Mouse (Mus musculus) C2C12 (cell line): Measurements from ENCODE around the gene Ovch2. TPM values are rescaled to one million over a fixed set of nuclear protein-coding genes. Genes with fewer than 3 reads are reported as not detected.

ENCODE experiments used
- H3K27me3 ChIP-seq: one replicate; pipeline ENCODE4 v1.6.1; 2011; ENCODE audit not compliant: control insufficient read depth, insufficient read depth, insufficient read length
- H3K36me3 ChIP-seq: one replicate; pipeline ENCODE4 v1.6.1; 2011; ENCODE audit not compliant: control insufficient read depth, insufficient read depth
- H3K4me3 ChIP-seq: one replicate; pipeline ENCODE4 v1.5.1; 2011; ENCODE audit warnings: mild to moderate bottlenecking, control low read depth; ENCODE audit not compliant: poor library complexity, insufficient read depth, severe bottlenecking
- H3K79me2 ChIP-seq: one replicate; pipeline ENCODE4 v1.6.1; 2011; ENCODE audit not compliant: control insufficient read depth, insufficient read depth
- H3K79me3 ChIP-seq: one replicate; pipeline ENCODE4 v1.6.1; 2011; ENCODE audit warnings: low read depth, control low read depth
- H3ac ChIP-seq: one replicate; pipeline ENCODE3; 2011; ENCODE audit warnings: low read depth; ENCODE audit not compliant: control insufficient read depth, insufficient read length
- CEBPB ChIP-seq: IDR thresholded peaks from one replicate; pipeline ENCODE4 v1.6.1; 2011; ENCODE audit warnings: low read depth, mild to moderate bottlenecking, control low read depth, moderate library complexity
- CTCF ChIP-seq: IDR thresholded peaks from one replicate; pipeline ENCODE4 v1.5.1; 2011; ENCODE audit not compliant: control insufficient read depth, insufficient read depth, insufficient read length
- FOSL1 ChIP-seq: IDR thresholded peaks from one replicate; pipeline ENCODE4 v1.8.0; 2011; ENCODE audit warnings: mild to moderate bottlenecking, low read length; ENCODE audit not compliant: poor library complexity, insufficient read depth, severe bottlenecking
- MAX ChIP-seq: IDR thresholded peaks from one replicate; pipeline ENCODE4 v1.6.1; 2011; ENCODE audit warnings: mild to moderate bottlenecking, control low read depth
- MYOD1 ChIP-seq: IDR thresholded peaks from one replicate; pipeline ENCODE4 v1.6.1; 2011; ENCODE audit warnings: low read depth; ENCODE audit not compliant: control insufficient read depth, insufficient read length
- MYOG ChIP-seq: IDR thresholded peaks from one replicate; pipeline ENCODE4 v1.6.1; 2011; ENCODE audit not compliant: control insufficient read depth, insufficient read length; ENCODE audit errors: extremely low read depth
- USF1 ChIP-seq: IDR thresholded peaks from one replicate; pipeline ENCODE4 v1.6.1; 2011; ENCODE audit warnings: low read depth, mild to moderate bottlenecking, control low read depth, moderate library complexity
- polyA plus RNA-seq: library from polyadenylated mRNA; unstranded; fragments of >200 nt; fragmentation: generic; extraction: Trizol; gene quantifications from one replicate; pipeline ENCODE4 v1.2.1, GENCODE M21; 2012; ENCODE audit warnings: missing spikeins

The Ovch2 gene
- polyA plus RNA-seq, 1 experiment: not detected

DNA sequence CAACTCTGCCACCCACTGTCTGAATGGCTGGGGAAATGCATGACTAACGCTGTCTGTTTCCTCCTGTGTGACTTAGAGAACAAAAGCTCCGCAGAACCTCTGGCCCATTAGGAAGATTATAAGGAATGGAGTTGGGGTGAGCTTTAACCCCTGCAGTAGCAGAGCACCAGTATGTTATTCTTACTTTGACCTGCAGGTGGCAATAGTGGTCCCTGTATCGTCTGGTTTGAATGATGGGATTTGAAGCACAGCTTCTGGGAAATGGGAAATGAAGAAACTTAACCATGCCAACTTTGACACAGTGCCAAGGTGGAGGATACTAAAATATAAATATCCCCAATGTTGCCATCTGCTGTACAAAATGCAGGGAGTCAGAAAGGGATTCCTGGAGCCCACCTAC lies 51.7 kb downstream of the Ovch2 start:
- TF ChIP-seq MYOD1 (no peak), MAX (no peak), MYOG (no peak), CTCF (no peak), CEBPB (no peak), USF1 (no peak), FOSL1 (no peak)

DNA sequence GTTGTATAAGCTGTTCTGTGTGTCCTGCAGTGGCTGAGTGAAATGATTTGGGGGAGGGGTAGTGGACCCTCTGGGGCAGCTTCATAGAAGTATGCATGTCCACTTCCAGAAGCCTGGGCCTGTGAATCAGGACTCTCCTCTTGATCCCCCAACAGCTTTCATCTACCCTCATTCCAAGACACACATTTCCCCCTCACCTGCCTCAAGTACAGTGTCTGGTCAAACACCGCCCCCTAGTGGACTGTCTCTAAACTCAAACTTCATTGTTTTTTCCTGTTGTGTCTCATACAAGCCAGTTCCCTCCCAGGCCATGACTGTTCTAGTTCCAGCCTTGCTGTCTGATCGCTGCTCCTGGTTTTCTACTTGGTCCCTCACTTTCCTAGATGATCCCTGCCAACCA lies 53.1 kb downstream of the Ovch2 start:
- Histone ChIP-seq H3ac (no peak overlapping the region), H3K27me3 (no peaks in the 10 kb centered on the region), H3K79me3 (no peaks in the 10 kb centered on the region), H3K36me3 (no peaks in the 10 kb centered on the region), H3K4me3 (no peak overlapping the region), H3K79me2 (no peaks in the 10 kb centered on the region)
- TF ChIP-seq MYOG (no peak), USF1 (no peak), MAX (no peak), MYOD1 (no peak), FOSL1 (no peak), CEBPB (no peak), CTCF (no peak)

More for the DNA sequence above, 51.7 kb downstream of the Ovch2 start:
- Histone ChIP-seq H3K4me3 (no peak overlapping the region), H3K79me2 (no peaks in the 10 kb centered on the region), H3K79me3 (no peaks in the 10 kb centered on the region), H3K36me3 (no peaks in the 10 kb centered on the region), H3ac (no peak overlapping the region), H3K27me3 (no peaks in the 10 kb centered on the region)

DNA sequence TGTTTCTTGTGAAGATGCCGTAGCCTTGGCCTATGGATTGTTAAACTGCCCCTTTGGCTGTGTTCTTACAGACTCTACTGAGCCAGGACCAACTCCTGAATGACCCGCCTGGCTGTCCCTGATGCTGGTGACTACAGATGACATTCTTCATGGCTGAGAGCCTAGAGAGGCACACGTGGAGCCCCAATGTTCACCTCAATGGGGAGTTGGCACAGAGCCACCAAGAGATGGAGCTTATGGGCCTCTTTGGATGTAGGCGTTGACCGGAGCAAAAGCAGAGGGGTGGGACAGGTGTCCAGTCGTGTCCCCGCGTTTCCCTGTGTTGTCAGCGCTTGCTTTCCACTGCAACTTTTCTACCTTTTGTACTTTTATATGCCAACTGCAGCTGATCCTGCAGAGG lies 53.5 kb downstream of the Ovch2 start:
- Histone ChIP-seq H3K36me3 (no peaks in the 10 kb centered on the region), H3K79me3 (no peaks in the 10 kb centered on the region), H3K4me3 (no peak overlapping the region), H3ac (no peak overlapping the region), H3K27me3 (no peaks in the 10 kb centered on the region), H3K79me2 (no peaks in the 10 kb centered on the region)
- no peak for TF ChIP-seq CEBPB
- no peak for TF ChIP-seq USF1
- no peak for TF ChIP-seq MYOG
- TF ChIP-seq MYOD1: no peak
- no peak for TF ChIP-seq CTCF
- no peak for TF ChIP-seq MAX
- TF ChIP-seq FOSL1: no peak

DNA sequence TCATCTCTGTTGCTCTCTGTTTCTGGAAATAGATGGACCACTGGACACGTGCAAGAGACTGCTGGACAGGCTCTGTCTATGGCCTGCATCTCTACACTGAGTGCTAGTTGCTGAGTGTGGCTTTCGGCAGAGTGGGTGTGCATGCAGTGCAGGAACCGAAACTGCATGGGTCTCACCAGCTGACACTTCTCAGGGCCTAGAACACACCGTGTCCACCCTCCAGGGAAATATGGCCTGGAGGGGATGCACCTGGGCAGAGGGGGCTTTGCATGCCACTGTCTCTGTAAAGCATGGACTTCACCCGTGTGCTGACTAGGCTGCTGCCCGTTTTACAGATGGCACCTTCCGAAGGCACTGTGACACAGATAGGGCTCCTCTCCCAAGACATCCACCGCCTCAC lies 55.0 kb downstream of the Ovch2 start:
- Histone ChIP-seq H3K79me3 (no peaks in the 10 kb centered on the region), H3K79me2 (no peaks in the 10 kb centered on the region), H3ac (no peak overlapping the region), H3K4me3 (no peak overlapping the region), H3K27me3 (no peaks in the 10 kb centered on the region), H3K36me3 (no peaks in the 10 kb centered on the region)
- TF ChIP-seq MYOD1 (no peak), CEBPB (no peak), FOSL1 (no peak), MAX (no peak), USF1 (no peak)

DNA sequence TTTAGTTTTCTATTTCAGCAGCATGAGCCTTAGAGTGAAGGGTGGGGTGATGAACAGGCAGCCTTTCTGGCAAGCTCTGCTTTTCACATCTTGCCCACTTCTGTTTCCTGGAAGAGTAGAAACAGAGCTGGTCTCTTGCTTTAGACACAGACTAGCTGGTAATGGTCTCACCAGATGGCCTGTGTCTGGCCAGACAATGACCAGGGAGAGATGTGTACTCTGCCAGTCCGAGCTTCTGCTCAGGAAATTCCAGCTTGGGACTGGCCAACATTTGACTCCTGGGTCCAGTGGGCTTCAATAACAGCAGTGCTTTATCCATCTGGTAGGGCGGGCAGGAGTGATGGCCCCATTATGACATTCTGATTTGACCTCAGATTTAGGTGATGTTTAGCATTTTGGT lies 55.9 kb downstream of the Ovch2 start:
- Histone ChIP-seq H3K36me3 (no peaks in the 10 kb centered on the region), H3K27me3 (no peaks in the 10 kb centered on the region)

DNA sequence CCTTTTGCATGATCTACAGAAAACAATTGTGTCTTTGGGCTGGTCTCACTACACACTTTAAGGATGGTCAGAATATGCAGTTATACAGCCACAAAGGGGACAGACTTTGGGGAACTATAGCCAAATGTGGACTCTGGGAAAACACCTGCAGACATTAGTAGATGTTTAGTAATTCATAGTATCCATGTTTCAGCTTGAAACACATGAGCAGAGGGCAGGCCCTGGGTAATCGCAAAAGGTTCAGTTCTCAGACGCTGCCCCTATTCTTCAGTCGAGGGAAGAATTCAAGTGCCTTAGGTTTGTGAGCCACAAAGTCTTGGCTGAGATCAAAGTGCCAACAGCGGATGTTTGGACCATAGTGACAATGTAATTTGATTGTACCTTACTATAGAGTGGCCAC lies 56.6 kb downstream of the Ovch2 start:
- no peaks in the 10 kb centered on the region for H3K27me3 ChIP-seq
- H3K4me3 ChIP-seq: no peak overlapping the region
- no peaks in the 10 kb centered on the region for H3K79me3 ChIP-seq
- no peaks in the 10 kb centered on the region for H3K79me2 ChIP-seq
- no peaks in the 10 kb centered on the region for H3K36me3 ChIP-seq
- TF ChIP-seq FOSL1 (no peak), CEBPB (no peak), MYOD1 (no peak), MAX (no peak), CTCF (no peak), USF1 (no peak), MYOG (no peak)
- no peak overlapping the region for H3ac ChIP-seq

More for the DNA sequence above, 55.9 kb downstream of the Ovch2 start:
- no peak overlapping the region for H3K4me3 ChIP-seq
- no peaks in the 10 kb centered on the region for H3K79me3 ChIP-seq
- H3K79me2 ChIP-seq: no peaks in the 10 kb centered on the region
- H3ac ChIP-seq: no peak overlapping the region
- TF ChIP-seq FOSL1 (no peak), USF1 (no peak), CEBPB (no peak), MYOG (no peak), MAX (no peak), MYOD1 (no peak), CTCF (no peak)
